Mouse (Mus musculus) telencephalon, adult 2 months (tissue): Measurements from ENCODE around the gene Olfr1387.
"Not testable (repeated sequence)": the region's sequence is repeated elsewhere in the genome, so short reads cannot be mapped to it uniquely, and the experiment has no call there.

ENCODE experiments used
- DNase-seq: peaks from one replicate; pipeline ENCODE4 v3.0.0-alpha.2; 2011; ENCODE audit warnings: low read depth, low spot score

The Olfr1387 gene

GRCm38 (mm10) chr11:49455043-49455442 lies at the start of gene Olfr1387:
Gene Olfr1387, plus strand, starts transcription at chr11:49455343.
- no peak for DNase-seq

DNA sequence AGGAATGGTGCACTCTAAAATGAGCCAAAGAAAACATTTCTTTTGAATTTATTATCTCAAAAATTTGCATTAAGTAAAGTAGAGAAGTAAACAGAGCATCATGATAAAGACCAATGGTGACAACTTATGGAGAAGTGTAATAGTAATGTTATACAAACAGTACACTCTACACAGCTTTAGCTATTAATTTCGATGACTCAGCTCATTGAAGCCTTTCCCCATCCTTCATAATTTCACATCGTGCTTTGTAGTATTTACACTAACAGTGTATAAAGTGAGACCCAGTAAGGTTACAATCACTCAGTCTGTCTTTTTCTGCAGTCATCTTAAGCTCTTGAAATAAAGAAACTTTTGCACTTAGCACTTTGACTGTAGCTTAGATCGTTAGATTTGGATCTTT lies 48.4 kb upstream of the Olfr1387 start:
- no peak for DNase-seq

- peak; percentile 15 for DNase-seq
Observed at GRCm38 (mm10) chr11:49410540-49410939, 44.6 kb upstream of the Olfr1387 start.

DNA sequence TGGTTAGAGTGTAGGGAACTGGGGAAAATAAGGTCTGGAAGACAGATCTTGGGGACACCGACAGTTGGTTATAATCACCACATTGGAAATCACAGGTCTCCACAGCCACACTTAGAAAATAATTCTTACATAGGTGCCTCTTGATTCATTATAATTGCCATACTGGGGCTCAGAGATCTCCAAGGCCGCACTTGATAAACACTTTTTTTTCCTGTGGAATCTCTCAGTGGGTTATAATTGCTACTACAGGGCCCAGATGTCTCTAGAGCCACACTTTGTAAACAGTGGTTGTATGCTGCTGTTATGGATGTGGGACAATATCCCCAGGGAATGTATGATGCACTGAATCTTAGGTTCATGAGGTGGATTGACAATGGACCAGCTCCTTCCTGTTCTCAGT lies 32.4 kb upstream of the Olfr1387 start, which contains the start of gene Olfr1389:
Gene Olfr1389, plus strand, starts transcription at position 301 of the 400 bp plus-strand sequence.
- DNase-seq, result no peak

DNA sequence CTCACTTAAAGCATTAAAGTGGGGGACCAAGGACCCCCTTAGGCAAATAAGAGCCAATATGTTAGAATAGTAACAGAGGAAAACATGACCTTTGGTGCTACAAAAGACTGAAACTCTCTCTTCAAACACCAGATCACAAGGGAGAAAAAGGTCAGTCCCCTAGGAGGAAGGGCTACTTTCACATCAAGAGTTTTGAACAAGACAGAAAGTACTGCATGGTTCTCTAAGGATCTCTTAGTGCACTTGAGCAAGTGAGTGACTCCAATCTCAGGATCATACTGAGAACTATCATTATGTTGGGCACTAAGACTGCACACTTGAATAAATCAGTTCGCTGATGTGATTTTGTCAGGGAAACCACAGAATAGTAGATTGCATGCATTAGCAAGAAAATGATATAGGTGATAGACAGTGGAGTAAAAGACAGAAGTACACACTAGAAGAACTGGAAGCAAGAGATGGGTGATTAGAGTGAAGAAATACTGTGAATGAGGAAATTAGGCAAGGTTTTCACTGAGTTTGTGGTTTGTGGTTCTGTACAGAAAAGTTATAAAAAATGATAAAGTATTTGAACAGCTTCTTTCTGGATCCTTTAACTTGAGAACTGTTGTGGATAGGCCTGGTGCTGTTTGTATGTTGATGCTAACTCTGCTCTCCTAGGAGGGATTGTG lies 29.8 kb upstream of the Olfr1387 start:
- no peak for DNase-seq

- DNase-seq, result peak; percentile 18
Observed at GRCm38 (mm10) chr11:49429641-49430040, 25.5 kb upstream of the Olfr1387 start.

GRCm38 (mm10) chr11:49436411-49436810 lies 18.7 kb upstream of the Olfr1387 start, which contains the start of gene Olfr1388:
Gene Olfr1388, plus strand, starts transcription at chr11:49436624.
- no peak for DNase-seq

DNA sequence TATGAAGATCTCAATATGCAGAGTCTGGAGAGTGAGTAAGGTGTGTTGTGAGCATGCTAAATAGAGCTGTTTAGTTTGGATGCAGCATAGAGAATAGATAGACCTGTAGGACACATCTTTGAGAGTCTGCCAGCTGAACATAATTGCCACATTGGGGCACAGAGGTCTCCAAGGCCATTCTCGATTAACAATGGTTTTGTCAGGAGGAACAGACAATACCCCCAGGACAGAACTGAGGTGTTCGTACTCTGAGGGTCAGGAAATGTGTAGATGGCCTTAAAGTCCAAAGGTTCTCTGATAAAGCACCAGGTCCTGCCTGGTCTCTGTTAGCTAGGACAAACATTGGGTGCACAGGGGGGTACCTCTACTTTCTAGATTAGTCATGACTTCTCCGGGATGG lies 9.6 kb downstream of the Olfr1387 start, which contains the start of gene Olfr1386:
Gene Olfr1386, plus strand, starts transcription at position 301 of the 400 bp plus-strand sequence.
- DNase-seq, result not testable (repeated sequence)

DNA sequence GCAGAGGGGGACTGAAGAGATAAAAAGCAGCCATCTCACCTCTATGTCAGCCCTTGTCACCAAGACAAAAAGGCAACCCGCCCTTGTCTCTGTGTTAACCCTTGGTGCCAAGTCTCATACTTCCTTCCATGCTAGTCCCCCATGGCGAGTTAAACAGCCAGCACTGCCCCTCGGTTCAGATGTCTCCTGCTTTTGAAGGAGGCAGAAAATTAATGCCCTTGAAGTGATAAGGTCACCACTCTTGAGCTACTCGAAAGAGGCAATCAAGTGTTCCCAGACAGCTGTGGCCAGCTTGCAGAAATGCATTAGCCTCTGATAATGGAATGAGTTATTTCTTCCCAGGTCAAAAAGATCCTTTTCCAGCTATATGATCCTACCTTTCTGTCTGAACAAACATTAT lies 30.8 kb downstream of the Olfr1387 start:
- no peak for DNase-seq

DNA sequence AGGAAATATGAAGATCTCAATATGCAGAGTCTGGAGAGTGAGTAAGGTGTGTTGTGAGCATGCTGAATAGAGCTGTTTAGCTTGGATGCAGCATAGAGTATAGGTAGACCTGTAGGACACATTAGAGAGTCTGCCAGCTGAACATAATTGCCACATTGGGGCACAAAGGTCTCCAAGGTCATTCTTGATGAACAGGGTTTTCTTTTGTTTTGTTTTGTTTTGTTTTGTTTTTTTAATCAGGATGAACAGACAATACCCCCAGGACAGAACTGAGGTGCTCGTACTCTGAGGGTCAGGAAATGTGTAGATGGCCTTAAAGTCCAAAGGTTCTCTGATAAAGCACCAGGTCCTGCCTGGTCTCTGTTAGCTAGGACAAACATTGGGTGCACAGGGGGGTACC lies 33.6 kb downstream of the Olfr1387 start, which contains the start of gene Olfr1385:
Gene Olfr1385, plus strand, starts transcription at position 301 of the 400 bp plus-strand sequence.
- DNase-seq, result not testable (repeated sequence)
